ENCODE assay signal across 10 mouse cellular contexts in the genomic region with DNA sequence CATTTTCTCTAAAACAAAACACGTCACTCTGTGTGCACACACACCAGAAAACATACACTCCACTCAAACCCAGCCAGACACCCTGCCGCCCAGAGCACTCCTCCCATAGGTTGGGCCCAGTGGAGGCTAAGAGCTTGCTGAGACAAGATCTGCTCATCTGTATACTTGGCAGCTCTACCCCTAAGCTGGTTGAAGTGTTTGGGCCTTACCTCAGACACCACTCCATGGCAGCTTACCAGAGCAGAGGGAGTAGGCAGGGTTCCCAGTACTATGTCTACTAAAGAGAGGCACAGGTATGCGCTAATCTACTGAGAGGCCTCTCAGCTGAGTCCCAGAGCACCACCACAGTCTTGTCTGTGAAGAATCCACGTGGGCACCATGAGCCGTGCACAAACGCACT. TPM values are rescaled to one million over a fixed set of nuclear protein-coding genes. Genes with fewer than 3 reads are reported as not detected.
DNase-seq lines count a peak whose midpoint lies in the region; ATAC-seq and TF ChIP-seq lines count a peak whose summit lies in the region.
"Had no signal": no experiment of that assay in that cellular context is flagged by ENCODE, and none has a peak within 500 bp of the region (broad histone marks: within the 10 kb centered on the region; RNA-seq: fewer than 3 reads in every experiment).

No protein-coding gene starts in this region.

- H3K9me3 ChIP-seq in hindbrain, embryonic 16.5 days (ENCODE audit: control insufficient read depth, low read length): no peaks in the 10 kb centered on the region
- no peaks in the 10 kb centered on the region for H3K9me3 ChIP-seq in hindbrain, embryonic 12.5 days (replicated peaks)
- H3K9me3 ChIP-seq in midbrain, embryonic 16.5 days (replicated peaks; ENCODE audit: control insufficient read depth, low read length, poor library complexity, severe bottlenecking): no peaks in the 10 kb centered on the region
- no peaks in the 10 kb centered on the region for H3K9me3 ChIP-seq in midbrain, embryonic 10.5 days (replicated peaks)
- no peaks in the 10 kb centered on the region for H3K9me3 ChIP-seq in liver, embryonic 13.5 days (replicated peaks)
- no peaks in the 10 kb centered on the region for H3K9me3 ChIP-seq in stomach, postnatal 0 days (ENCODE audit: control insufficient read depth, low read length)
- H3K9me3 ChIP-seq: embryonic facial prominence, embryonic 12.5 days; midbrain, embryonic 12.5 days had no signal

- no peak overlapping the region for H3K27ac ChIP-seq in hindbrain, embryonic 16.5 days (ENCODE audit: low read depth, low read length)
- H3K27ac ChIP-seq in hindbrain, embryonic 12.5 days: no peak overlapping the region
- H3K27ac ChIP-seq in midbrain, embryonic 16.5 days (ENCODE audit: low read length): no peak overlapping the region
- no peak overlapping the region for H3K27ac ChIP-seq in midbrain, embryonic 10.5 days (replicated peaks)
- peak overlapping the region; percentile 88 for H3K27ac ChIP-seq in liver, embryonic 13.5 days
- 0 out of 2 replicates have a peak overlapping the region, but pooled peaks have one; percentile 53 for H3K27ac ChIP-seq in stomach, postnatal 0 days (replicated peaks)
- H3K27ac ChIP-seq: embryonic facial prominence, embryonic 12.5 days; midbrain, embryonic 12.5 days had no signal

- no peaks in the 10 kb centered on the region for H3K36me3 ChIP-seq in hindbrain, embryonic 16.5 days (ENCODE audit: control insufficient read depth, insufficient read depth, low read length)
- H3K36me3 ChIP-seq in hindbrain, embryonic 12.5 days: no peaks in the 10 kb centered on the region
- no peaks in the 10 kb centered on the region for H3K36me3 ChIP-seq in midbrain, embryonic 16.5 days (ENCODE audit: control insufficient read depth, insufficient read depth, low read length)
- H3K36me3 ChIP-seq in midbrain, embryonic 10.5 days: no peaks in the 10 kb centered on the region
- no peaks in the 10 kb centered on the region for H3K36me3 ChIP-seq in liver, embryonic 13.5 days
- no peaks in the 10 kb centered on the region for H3K36me3 ChIP-seq in stomach, postnatal 0 days (ENCODE audit: control insufficient read depth, insufficient read depth, low read length)
- H3K36me3 ChIP-seq: midbrain, embryonic 12.5 days had no signal

- TF ChIP-seq CTCF in stomach, postnatal 0 days (IDR thresholded peaks at IDR 0.05; ENCODE audit: low read depth): no peak

- DNase-seq in midbrain, embryonic 10.5 days (ENCODE audit: low spot score): no peak
- no peak for DNase-seq in liver, embryonic 13.5 days
- DNase-seq in stomach, postnatal 0 days (ENCODE audit: low spot score): no peak
- no peak for DNase-seq in left cerebral cortex, postnatal 14 days (ENCODE audit: low spot score in 2 of 2)
- DNase-seq: thymus, postnatal 4 days had no signal

- 79% methylated on average over 6 of the region's 6 CpGs for WGBS in hindbrain, embryonic 16.5 days
- 87% methylated on average over 6 of the region's 6 CpGs for WGBS in hindbrain, embryonic 12.5 days
- 80% methylated on average over 6 of the region's 6 CpGs for WGBS in midbrain, embryonic 16.5 days
- 90% methylated on average over 6 of the region's 6 CpGs for WGBS in midbrain, embryonic 10.5 days
- WGBS in liver, embryonic 13.5 days (ENCODE audit: insufficient replicate concordance): 60% methylated on average over 6 of the region's 6 CpGs
- WGBS in stomach, postnatal 0 days: 58% methylated on average over 6 of the region's 6 CpGs

- peaks cover 10% of the 10 kb centered on the region for H3K4me1 ChIP-seq in hindbrain, embryonic 16.5 days (ENCODE audit: control insufficient read depth, insufficient read depth, low read depth, low read length)
- peaks cover 54% of the 10 kb centered on the region for H3K4me1 ChIP-seq in hindbrain, embryonic 12.5 days
- peaks cover 4% of the 10 kb centered on the region for H3K4me1 ChIP-seq in midbrain, embryonic 16.5 days (ENCODE audit: control insufficient read depth, insufficient read depth, low read length)
- H3K4me1 ChIP-seq in midbrain, embryonic 10.5 days: peaks cover 57% of the 10 kb centered on the region
- H3K4me1 ChIP-seq in liver, embryonic 13.5 days (replicated peaks): peaks cover 44% of the 10 kb centered on the region
- H3K4me1 ChIP-seq in stomach, postnatal 0 days (replicated peaks; ENCODE audit: control insufficient read depth, insufficient read depth): peaks cover 19% of the 10 kb centered on the region

- TF ChIP-seq EP300 in stomach, postnatal 0 days (optimal IDR thresholded peaks at IDR 0.05): no peak

- intact Hi-C loops in left cerebral cortex, postnatal 14 days (cut with DNase I): no loop called here

- no peak overlapping the region for H3K4me2 ChIP-seq in hindbrain, embryonic 16.5 days (ENCODE audit: low read length)
- no peak overlapping the region for H3K4me2 ChIP-seq in hindbrain, embryonic 12.5 days (replicated peaks)
- no peak overlapping the region for H3K4me2 ChIP-seq in midbrain, embryonic 16.5 days (ENCODE audit: low read length)
- H3K4me2 ChIP-seq in liver, embryonic 13.5 days: no peak overlapping the region
- no peak overlapping the region for H3K4me2 ChIP-seq in stomach, postnatal 0 days (replicated peaks; ENCODE audit: low read depth)
- H3K4me2 ChIP-seq: embryonic facial prominence, embryonic 12.5 days; midbrain, embryonic 12.5 days had no signal

- no peaks in the 10 kb centered on the region for H3K27me3 ChIP-seq in hindbrain, embryonic 16.5 days (replicated peaks; ENCODE audit: control insufficient read depth, insufficient read depth, low read length)
- H3K27me3 ChIP-seq in hindbrain, embryonic 12.5 days: no peaks in the 10 kb centered on the region
- no peaks in the 10 kb centered on the region for H3K27me3 ChIP-seq in midbrain, embryonic 16.5 days (ENCODE audit: control insufficient read depth, insufficient read depth, low read depth, low read length)
- H3K27me3 ChIP-seq in midbrain, embryonic 10.5 days (ENCODE audit: low read depth, poor library complexity, severe bottlenecking): no peaks in the 10 kb centered on the region
- H3K27me3 ChIP-seq in liver, embryonic 13.5 days: no peaks in the 10 kb centered on the region
- H3K27me3 ChIP-seq in stomach, postnatal 0 days (ENCODE audit: control insufficient read depth, insufficient read depth, low read length): no peaks in the 10 kb centered on the region
- H3K27me3 ChIP-seq: embryonic facial prominence, embryonic 12.5 days; midbrain, embryonic 12.5 days had no signal

- no peak overlapping the region for H3K9ac ChIP-seq in hindbrain, embryonic 16.5 days (ENCODE audit: low read depth, low read length)
- no peak overlapping the region for H3K9ac ChIP-seq in hindbrain, embryonic 12.5 days
- H3K9ac ChIP-seq in midbrain, embryonic 16.5 days (ENCODE audit: low read depth, low read length): no peak overlapping the region
- no peak overlapping the region for H3K9ac ChIP-seq in liver, embryonic 13.5 days
- H3K9ac ChIP-seq in stomach, postnatal 0 days (ENCODE audit: low read length): no peak overlapping the region
- H3K9ac ChIP-seq: embryonic facial prominence, embryonic 12.5 days; midbrain, embryonic 12.5 days had no signal

- 0 out of 2 replicates have a peak, but pooled peaks have one; percentile 22 for ATAC-seq in hindbrain, embryonic 16.5 days
- no peak for ATAC-seq in hindbrain, embryonic 12.5 days (ENCODE audit: low FRiP score)
- peak; percentile 26; the same call in 1 of the 2 replicates for ATAC-seq in midbrain, embryonic 16.5 days
- ATAC-seq in liver, embryonic 13.5 days (ENCODE audit: low read depth): no peak
- ATAC-seq in stomach, postnatal 0 days (ENCODE audit: low FRiP score, low TSS enrichment): peak; percentile 71; the same call in 1 of the 2 replicates

- H3K4me3 ChIP-seq in hindbrain, embryonic 16.5 days (ENCODE audit: low read length): no peak overlapping the region
- H3K4me3 ChIP-seq in hindbrain, embryonic 12.5 days: no peak overlapping the region
- no peak overlapping the region for H3K4me3 ChIP-seq in midbrain, embryonic 16.5 days (ENCODE audit: low read depth, low read length)
- H3K4me3 ChIP-seq in midbrain, embryonic 10.5 days: no peak overlapping the region
- H3K4me3 ChIP-seq in liver, embryonic 13.5 days (replicated peaks): no peak overlapping the region
- H3K4me3 ChIP-seq in stomach, postnatal 0 days (ENCODE audit: low read depth, low read length): no peak overlapping the region
- H3K4me3 ChIP-seq: embryonic facial prominence, embryonic 12.5 days; midbrain, embryonic 12.5 days had no signal

RNA-seq across cellular contexts. Expression of a gene that starts 10.8 kb away (rescaled TPM):
- 62.6 and 66.8 TPM in 2 replicates for polyA plus RNA-seq in hindbrain, embryonic 16.5 days (2015; fragmentation: Nextera tagmentation; extraction: Ambion mirVana)
- polyA plus RNA-seq in hindbrain, embryonic 12.5 days (2016; fragmentation: Nextera tagmentation; extraction: Ambion mirVana): 63.4 and 71.6 TPM in 2 replicates
- polyA plus RNA-seq in midbrain, embryonic 16.5 days (2015; fragmentation: Nextera tagmentation; extraction: Ambion mirVana): 43.2 and 46.3 TPM in 2 replicates
- polyA plus RNA-seq in midbrain, embryonic 10.5 days (2016; fragmentation: Nextera tagmentation; extraction: Ambion mirVana): 48.0 and 52.6 TPM in 2 replicates
- 16.9 and 27.3 TPM in 2 replicates for polyA plus RNA-seq in liver, embryonic 13.5 days (2015; fragmentation: Nextera tagmentation; extraction: Ambion mirVana)
- 77.3 and 85.9 TPM in 2 replicates for polyA plus RNA-seq in stomach, postnatal 0 days (2015; fragmentation: Nextera tagmentation; extraction: Ambion mirVana)
- 10 to 100 TPM; 71.3 to 77.5 TPM for total RNA-seq in left cerebral cortex, postnatal 14 days (2021)

Comparison
In these comparisons a context has a peak if more than half of its experiments do, and no peak if none do; other contexts are left out.
1. ATAC-seq: peak in hindbrain, embryonic 16.5 days (single experiment), midbrain, embryonic 16.5 days (single experiment) and stomach, postnatal 0 days (single experiment); none in hindbrain, embryonic 12.5 days (single experiment) and liver, embryonic 13.5 days (single experiment).
2. H3K27ac ChIP-seq: peak in liver, embryonic 13.5 days (single experiment) and stomach, postnatal 0 days (single experiment); none in hindbrain, embryonic 16.5 days (single experiment), hindbrain, embryonic 12.5 days (single experiment), midbrain, embryonic 16.5 days (single experiment) and midbrain, embryonic 10.5 days (single experiment).